Mouse (Mus musculus) kidney, postnatal 14 days (tissue): ENCODE results near the gene Anxa5.

Experiments used
- DNase-seq: peaks from one replicate; pipeline ENCODE4 v3.0.0; 2022; ENCODE audit warnings: mixed read lengths

Anxa5 gene

GRCm38 (mm10) chr3:36475532-36476087 lies at the start of gene Anxa5, which contains the start of gene 1810062G17Rik:
Gene Anxa5 (minus strand): TSS chr3:36475894.
Gene 1810062G17Rik (plus strand): TSS chr3:36475937.
- DNase-seq, result peak; percentile 98

GRCm38 (mm10) chr3:36524466-36524865 lies 48.8 kb upstream of the Anxa5 start:
- DNase-seq, result no peak

GRCm38 (mm10) chr3:36522137-36522536 lies 46.4 kb upstream of the Anxa5 start:
- DNase-seq, result no peak

GRCm38 (mm10) chr3:36521073-36522060 lies 45.7 kb upstream of the Anxa5 start, which contains the start of gene Gm11549:
Gene Gm11549 (minus strand): TSS chr3:36521813.
- DNase-seq, result no peak

- no peak for DNase-seq
Measured at GRCm38 (mm10) chr3:36516196-36516595, 40.5 kb upstream of the Anxa5 start.

- DNase-seq, result no peak
Measured at GRCm38 (mm10) chr3:36511491-36511890, 35.8 kb upstream of the Anxa5 start.

GRCm38 (mm10) chr3:36505809-36506735 lies 30.4 kb upstream of the Anxa5 start:
- no peak for DNase-seq

GRCm38 (mm10) chr3:36505306-36505705 lies 29.6 kb upstream of the Anxa5 start:
- no peak for DNase-seq

GRCm38 (mm10) chr3:36501546-36501945 lies 25.9 kb upstream of the Anxa5 start:
- no peak for DNase-seq

GRCm38 (mm10) chr3:36500976-36501375 lies 25.3 kb upstream of the Anxa5 start:
- no peak for DNase-seq

- DNase-seq, result no peak
Measured at GRCm38 (mm10) chr3:36499418-36499817, 23.7 kb upstream of the Anxa5 start.

GRCm38 (mm10) chr3:36498224-36498623 lies 22.5 kb upstream of the Anxa5 start:
- no peak for DNase-seq

- peak; percentile 75 for DNase-seq
Measured at GRCm38 (mm10) chr3:36496746-36497145, 21.1 kb upstream of the Anxa5 start.

GRCm38 (mm10) chr3:36496273-36496672 lies 20.6 kb upstream of the Anxa5 start:
- no peak for DNase-seq

- peak; percentile 90 for DNase-seq
Measured at GRCm38 (mm10) chr3:36495436-36495835, 19.7 kb upstream of the Anxa5 start.

GRCm38 (mm10) chr3:36494613-36495012 lies 18.9 kb upstream of the Anxa5 start:
- DNase-seq, result no peak

- no peak for DNase-seq
Measured at GRCm38 (mm10) chr3:36493641-36494283, 18.1 kb upstream of the Anxa5 start.

GRCm38 (mm10) chr3:36492716-36493391 lies 17.2 kb upstream of the Anxa5 start:
- DNase-seq, result no peak

GRCm38 (mm10) chr3:36491535-36491934 lies 15.8 kb upstream of the Anxa5 start:
- no peak for DNase-seq

GRCm38 (mm10) chr3:36489590-36489910 lies 13.9 kb upstream of the Anxa5 start:
- DNase-seq, result no peak

- DNase-seq, result no peak
Measured at GRCm38 (mm10) chr3:36488899-36489589, 13.3 kb upstream of the Anxa5 start.
